Mouse (Mus musculus): ENCODE data around the gene Stag3. TPM values are rescaled to one million over a fixed set of nuclear protein-coding genes. Genes with fewer than 3 reads are reported as not detected.

The Stag3 gene
- total RNA-seq, 2 experiments from 2014 or later: 0.44 to 0.79 TPM

DNA sequence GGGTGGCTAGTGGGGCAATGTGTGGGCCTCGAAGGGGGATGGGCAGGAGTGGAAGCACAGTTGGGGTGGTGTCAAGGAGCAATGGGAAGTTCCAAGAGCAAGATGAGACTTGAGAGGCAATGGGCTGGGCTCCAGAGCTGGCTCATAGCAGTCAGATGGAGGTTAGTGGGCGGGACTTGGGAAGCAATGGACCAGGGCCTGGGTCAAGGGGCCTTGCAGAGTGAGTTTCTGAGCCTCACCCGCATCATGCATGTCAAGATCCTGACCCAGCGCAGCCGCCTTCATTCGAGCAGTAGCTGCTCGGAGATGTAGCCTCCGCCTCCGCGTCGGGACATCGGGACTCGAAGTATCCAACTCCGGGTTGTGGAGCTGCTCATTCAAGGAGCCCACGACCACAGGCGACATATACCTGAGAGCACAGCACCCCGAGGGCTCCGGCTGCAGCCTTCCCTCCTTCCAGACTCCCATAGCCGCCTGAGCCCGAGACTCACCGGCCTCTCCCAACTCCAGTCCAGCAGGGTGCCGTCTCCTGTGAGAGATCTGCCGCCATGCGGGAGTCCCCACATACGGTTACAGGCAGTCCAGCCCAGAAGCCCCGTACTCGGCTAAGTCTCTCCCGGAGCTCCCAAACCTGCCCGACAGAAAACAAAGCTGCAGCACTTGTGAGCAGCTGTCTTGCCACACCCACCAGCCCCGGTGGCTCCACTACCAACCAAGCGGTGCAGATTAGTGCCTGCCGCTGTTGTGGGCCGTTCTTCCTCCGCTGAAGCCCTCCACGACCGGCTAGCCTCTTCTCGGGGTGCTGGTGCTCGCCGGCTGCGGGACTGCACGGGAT, 4.6 kb upstream of the Stag3 start:
- no peak for DNase-seq (ENCODE audit: low spot score in 2 of 2)
- no peak overlapping the region for H3K27ac ChIP-seq
- no peak for TF ChIP-seq CTCF (conservative IDR thresholded peaks at IDR 0.05)
- H3K4me3 ChIP-seq: no peak overlapping the region; the same call in 1 of the 2 replicates

DNA sequence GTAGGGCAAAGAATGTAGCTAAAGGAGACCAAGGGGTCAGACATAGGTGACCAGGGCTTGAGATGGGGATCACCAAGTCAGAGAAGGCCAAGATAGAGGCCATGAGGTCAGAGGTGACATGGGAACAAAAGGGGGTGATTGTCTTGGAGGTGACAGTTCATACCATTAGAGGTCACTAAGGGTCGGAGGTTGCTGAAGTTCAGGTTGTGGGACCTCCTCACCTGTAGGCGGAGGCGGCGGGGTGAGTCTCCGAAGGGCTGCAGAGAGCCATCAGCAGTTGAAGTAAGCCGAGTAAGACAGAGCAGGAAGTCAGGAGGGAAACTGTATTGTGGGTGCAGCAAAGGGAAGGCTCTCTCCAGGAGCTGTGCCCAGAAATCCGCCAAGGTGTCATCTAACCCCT, 2.0 kb upstream of the Stag3 start:
- no peak for TF ChIP-seq CTCF (conservative IDR thresholded peaks at IDR 0.05)
- no peak overlapping the region for H3K27ac ChIP-seq
- no peak for DNase-seq (ENCODE audit: low spot score in 2 of 2)
- no peak overlapping the region for H3K4me3 ChIP-seq

DNA sequence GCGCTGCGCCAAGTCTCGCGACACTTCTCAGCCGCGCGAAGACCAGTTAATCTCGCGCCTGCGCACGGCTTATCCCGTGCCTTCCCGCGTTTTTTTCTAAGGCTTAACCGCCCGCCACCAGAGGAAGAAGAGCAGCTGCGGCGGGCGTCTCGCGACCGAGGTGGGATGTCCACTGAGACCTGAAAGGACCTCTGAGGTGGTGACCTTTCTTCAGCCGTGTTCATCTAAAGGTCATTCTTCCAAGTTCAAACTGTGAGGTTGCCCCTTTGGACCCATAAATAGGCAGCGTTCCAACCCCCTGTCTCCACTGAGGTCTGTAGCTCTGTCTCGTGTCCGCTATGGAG, 357 bp downstream of the Stag3 start:
- H3K27ac ChIP-seq: no peak overlapping the region
- H3K4me3 ChIP-seq: peak overlapping the region; percentile 54
- DNase-seq (ENCODE audit: low spot score in 2 of 2): no peak
- no peak for TF ChIP-seq CTCF (conservative IDR thresholded peaks at IDR 0.05)

DNA sequence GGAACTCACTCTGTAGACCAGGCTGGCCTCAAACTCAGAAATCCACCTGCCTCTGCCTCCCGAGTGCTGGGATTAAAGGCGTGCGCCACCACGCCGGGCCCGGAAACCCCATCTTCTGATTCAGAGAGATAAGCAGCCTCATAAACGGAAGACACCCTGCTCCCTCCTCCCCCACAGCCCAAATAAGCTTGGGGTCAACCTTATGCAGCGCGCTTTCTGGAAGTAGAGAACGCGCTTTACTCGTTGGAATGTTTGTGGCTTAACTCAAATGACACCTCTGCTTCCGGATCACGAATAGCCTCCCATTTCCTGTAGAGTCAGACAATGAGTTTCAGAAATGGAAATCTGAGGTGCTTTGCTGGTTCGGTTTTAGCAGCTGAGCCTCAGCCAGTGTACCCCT, 789 bp downstream of the Stag3 start:
- Histone ChIP-seq H3K27ac (no peak overlapping the region), H3K4me3 (no peak overlapping the region)
- TF ChIP-seq CTCF (conservative IDR thresholded peaks at IDR 0.05): no peak
- DNase-seq (ENCODE audit: low spot score in 2 of 2): no peak

DNA sequence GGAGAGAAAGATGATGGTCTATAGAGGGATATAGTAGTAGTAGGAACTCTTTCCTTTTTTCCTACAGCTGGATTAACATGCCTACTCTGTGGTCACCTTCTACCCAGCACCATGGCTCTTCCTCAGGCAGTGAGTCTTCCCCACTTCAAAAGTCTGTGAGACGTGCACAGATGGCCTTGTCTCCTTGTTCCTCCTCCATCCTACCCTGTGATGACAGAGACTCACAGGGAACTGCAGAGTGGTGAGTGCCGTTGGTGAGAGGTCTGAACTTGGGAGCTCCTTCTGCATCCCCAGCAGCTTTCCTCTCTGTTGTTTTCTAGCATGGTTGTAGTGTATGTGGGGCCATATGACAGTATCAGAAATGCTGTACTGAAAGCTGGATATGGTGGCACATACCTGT, 1.8 kb downstream of the Stag3 start:
- Histone ChIP-seq H3K4me3 (no peak overlapping the region), H3K27ac (no peak overlapping the region)
- TF ChIP-seq CTCF (conservative IDR thresholded peaks at IDR 0.05): no peak
- no peak for DNase-seq (ENCODE audit: low spot score in 2 of 2)

DNA sequence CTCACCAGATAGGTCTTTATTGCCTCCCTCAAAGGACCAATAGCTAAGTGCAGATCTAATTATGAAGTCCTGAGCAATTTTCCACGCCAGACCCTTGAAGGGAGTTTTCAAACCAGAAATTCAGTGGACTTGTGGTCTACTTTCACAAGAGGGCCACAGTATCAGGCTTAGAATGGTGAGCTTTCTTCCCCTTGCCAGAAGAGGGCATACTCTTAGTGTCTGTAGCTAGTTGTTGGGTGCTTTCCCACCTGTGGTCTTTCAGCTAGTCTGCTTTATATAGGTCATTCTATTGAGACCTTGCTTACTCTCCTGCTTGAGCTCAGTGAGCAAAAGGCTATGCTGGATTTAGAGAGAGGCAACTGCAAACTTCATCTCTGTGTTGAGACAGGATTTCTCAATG, 3.5 kb downstream of the Stag3 start:
- Histone ChIP-seq H3K27ac (no peak overlapping the region), H3K4me3 (no peak overlapping the region)
- peak; percentile 56 for TF ChIP-seq CTCF (conservative IDR thresholded peaks at IDR 0.05)
- DNase-seq (ENCODE audit: low spot score in 2 of 2): no peak

DNA sequence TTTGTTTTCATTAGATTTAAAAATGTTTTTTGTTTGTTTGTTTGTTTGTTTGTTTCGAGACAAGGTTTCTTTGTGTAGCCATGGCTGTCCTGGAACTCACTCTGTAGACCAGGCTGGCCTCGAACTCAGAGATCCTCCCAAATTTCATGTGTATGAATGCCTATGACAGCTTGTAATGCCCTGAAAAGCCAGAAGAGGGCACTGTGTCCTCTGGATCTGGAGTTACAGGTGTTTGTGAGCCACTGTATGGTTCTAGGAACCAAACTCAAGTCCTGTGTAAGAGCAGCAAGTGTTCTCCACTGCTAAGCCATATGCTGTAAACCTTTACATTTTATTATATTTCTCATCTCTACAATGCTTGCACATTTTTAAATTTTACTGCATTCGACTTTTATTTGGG, 7.8 kb downstream of the Stag3 start:
- peak; percentile 40 for TF ChIP-seq CTCF (conservative IDR thresholded peaks at IDR 0.05)
- no peak overlapping the region for H3K27ac ChIP-seq
- DNase-seq (ENCODE audit: low spot score in 2 of 2): no peak
- H3K4me3 ChIP-seq: no peak overlapping the region

DNA sequence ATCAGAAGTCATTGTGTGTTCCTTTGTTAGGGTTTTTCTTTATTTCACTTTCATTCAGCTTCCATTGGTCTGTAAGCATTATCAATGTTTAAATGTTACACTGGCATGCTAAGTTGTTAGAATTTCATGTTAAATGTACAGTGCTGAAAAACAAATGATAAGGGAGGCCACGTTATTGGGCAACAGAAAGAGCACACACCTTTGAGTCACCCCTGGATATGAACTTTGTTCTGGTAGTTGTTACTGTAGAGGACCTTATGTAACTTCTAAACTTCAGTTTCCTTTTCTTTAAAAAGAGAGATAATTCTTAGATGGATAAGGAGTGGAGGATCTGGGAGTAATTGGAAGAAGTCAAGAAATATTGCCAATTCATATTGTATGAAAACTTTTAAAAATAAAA, 11.6 kb downstream of the Stag3 start:
- H3K4me3 ChIP-seq: no peak overlapping the region
- no peak for DNase-seq (ENCODE audit: low spot score in 2 of 2)
- TF ChIP-seq CTCF (conservative IDR thresholded peaks at IDR 0.05): no peak

DNA sequence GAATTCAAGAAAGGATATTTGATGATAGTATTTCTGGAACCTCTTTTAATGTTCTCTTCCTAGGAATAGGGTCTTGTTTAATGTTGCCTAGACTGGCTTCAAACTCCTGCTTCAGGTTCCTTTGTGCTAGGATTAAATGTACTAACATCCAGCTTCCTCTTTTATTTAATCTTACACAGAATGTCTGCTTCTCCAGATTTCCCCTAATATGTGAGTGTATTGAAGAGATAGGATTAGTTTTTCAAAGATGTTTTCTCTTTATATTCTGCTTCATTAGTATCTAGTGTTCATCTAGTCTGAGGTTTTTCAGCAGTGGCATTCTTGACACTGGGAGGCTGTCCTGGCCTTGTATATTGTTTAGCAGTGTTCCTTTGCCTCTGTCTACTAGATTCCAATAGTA, 14.1 kb downstream of the Stag3 start:
- H3K4me3 ChIP-seq: no peak overlapping the region
- DNase-seq (ENCODE audit: low spot score in 2 of 2): no peak
- no peak for TF ChIP-seq CTCF (conservative IDR thresholded peaks at IDR 0.05)
- H3K27ac ChIP-seq: no peak overlapping the region

More for the DNA sequence above, 11.6 kb downstream of the Stag3 start:
- no peak overlapping the region for H3K27ac ChIP-seq

DNA sequence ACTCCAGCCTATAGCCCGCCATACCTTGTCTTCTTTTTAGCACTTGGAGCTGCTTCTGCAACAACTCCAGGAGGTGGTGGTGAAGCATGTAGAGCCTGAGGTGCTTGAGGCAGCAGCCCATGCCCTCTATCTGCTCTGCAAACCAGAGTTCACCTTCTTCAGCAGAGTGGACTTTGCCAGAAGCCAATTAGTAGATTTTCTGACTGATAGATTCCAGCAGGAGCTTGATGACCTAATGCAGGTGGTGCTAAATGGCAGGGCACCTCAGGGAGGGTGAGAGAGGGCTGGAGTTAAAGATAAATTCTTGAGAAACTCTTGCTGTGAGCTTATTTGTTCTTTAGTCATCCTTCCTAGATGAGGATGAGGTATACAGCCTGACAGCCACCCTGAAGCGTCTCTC, 19.6 kb downstream of the Stag3 start:
- H3K27ac ChIP-seq: no peak overlapping the region
- no peak for TF ChIP-seq CTCF (conservative IDR thresholded peaks at IDR 0.05)
- no peak for DNase-seq (ENCODE audit: low spot score in 2 of 2)
- no peak overlapping the region for H3K4me3 ChIP-seq

DNA sequence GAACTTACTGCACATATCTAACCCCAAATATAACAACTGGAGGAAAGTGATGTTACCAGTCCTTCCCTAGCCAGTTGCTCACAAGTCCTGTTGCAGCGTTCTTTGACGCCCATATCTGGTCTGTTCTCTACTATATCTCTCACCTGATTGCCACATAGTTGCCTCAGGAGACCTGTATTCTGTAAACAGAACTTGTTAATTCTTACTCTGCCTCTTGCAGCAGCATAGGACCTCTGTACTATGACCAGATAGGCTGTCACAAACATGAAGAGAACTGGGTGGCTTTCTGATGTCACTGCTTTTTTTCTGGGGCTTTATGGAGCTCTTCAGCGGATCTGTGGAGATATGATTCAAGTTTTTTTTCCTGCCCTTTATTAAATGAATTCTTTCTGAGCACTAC, 32.8 kb downstream of the Stag3 start:
- Histone ChIP-seq H3K27ac (no peak overlapping the region), H3K4me3 (no peak overlapping the region)
- TF ChIP-seq CTCF (conservative IDR thresholded peaks at IDR 0.05): no peak
- no peak for DNase-seq (ENCODE audit: low spot score in 2 of 2)

DNA sequence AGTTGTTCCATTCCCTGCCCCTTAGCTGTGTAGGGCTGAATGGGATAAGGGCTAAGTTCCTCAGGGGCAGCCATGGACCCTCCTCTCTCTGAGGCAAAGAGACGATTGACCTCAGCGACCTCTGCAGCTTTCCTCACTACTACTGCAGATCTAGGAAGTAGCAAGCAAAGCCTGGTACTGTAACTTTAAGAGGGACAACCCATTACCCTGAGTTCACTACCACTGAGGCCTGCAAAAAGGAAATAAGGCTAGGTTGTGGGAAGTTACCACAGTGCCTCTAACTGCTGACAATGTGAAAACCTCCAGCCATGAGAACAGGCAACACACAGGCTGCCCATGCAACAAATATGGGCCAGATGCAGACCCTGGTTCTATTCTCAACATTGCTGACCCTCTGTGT, 61.6 kb downstream of the Stag3 start, which contains the start of gene Pvrig:
Pvrig (plus strand) TSS at position 301 of the 400 bp plus-strand sequence.
- no peak for TF ChIP-seq CTCF (conservative IDR thresholded peaks at IDR 0.05)
- Histone ChIP-seq H3K4me3 (no peak within 1 kb of the TSS), H3K27ac (no peak within 1 kb of the TSS)
- DNase-seq (ENCODE audit: low spot score in 2 of 2): no peak

DNA sequence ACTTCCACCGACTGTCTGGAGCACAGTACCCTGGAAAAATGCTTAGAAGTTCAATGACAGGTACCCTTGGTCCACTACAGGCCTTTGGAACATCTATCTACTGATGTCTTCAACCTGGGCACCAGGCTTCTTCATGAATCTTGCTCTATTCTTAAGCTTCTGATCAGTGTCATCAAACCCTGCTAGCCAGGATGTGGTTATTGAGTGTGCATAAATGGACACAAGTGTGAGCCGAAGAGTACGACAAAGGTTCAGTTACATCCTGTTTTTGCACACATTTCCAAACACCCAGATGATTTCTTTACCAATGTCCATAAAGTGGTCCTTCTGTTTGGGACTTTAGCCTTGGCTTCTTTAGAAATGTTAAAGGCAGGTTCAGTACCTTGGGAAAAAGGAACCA, 63.2 kb downstream of the Stag3 start:
- TF ChIP-seq CTCF (conservative IDR thresholded peaks at IDR 0.05): no peak
- no peak for DNase-seq (ENCODE audit: low spot score in 2 of 2)
- H3K4me3 ChIP-seq: no peak overlapping the region
- no peak overlapping the region for H3K27ac ChIP-seq

Other genes with a start within 250 kb of the Stag3 start
- not detected for gene Smok3c, start 227.0 kb upstream of the Stag3 start, total RNA-seq (2021)
- 10 to 100 TPM; 39.7 to 42.3 TPM for gene Zkscan1, start 195.2 kb upstream of the Stag3 start, total RNA-seq (2021)
- 10 to 100 TPM; 13.7 to 16.2 TPM for gene Zscan21, start 163.3 kb upstream of the Stag3 start, total RNA-seq (2021)
- gene Zfp113, start 124.5 kb upstream of the Stag3 start, total RNA-seq (2021): 10 to 100 TPM; 13.4 to 14.6 TPM
- 100 to 1,000 TPM; 141 to 145 TPM for gene Cops6, start 119.2 kb upstream of the Stag3 start, total RNA-seq (2021)
- gene Ap4m1, start 108.2 kb upstream of the Stag3 start, total RNA-seq (2021): 10 to 100 TPM; 25.6 to 26.2 TPM
- gene Mcm7, start 107.8 kb upstream of the Stag3 start, total RNA-seq (2021): 10 to 100 TPM; 18.6 to 18.8 TPM
- gene Taf6, start 92.8 kb upstream of the Stag3 start, total RNA-seq (2021): 10 to 100 TPM; 42.0 to 42.2 TPM
- 10 to 100 TPM; 13.4 to 16.5 TPM for gene Cnpy4, start 92.8 kb upstream of the Stag3 start, total RNA-seq (2021)
- 1 to 10 TPM; 8.2 to 8.4 TPM for gene Mblac1, start 85.9 kb upstream of the Stag3 start, total RNA-seq (2021)
- gene Nxpe5, start 54.3 kb upstream of the Stag3 start, total RNA-seq (2021): not detected
- gene Lamtor4, start 24.8 kb upstream of the Stag3 start, total RNA-seq (2021): 10 to 100 TPM; 60.0 to 60.9 TPM
- 10 to 100 TPM; 68.1 to 77.0 TPM for gene BC037034, start 16.2 kb upstream of the Stag3 start, total RNA-seq (2021)
- gene Gal3st4, start 7.4 kb upstream of the Stag3 start, total RNA-seq (2021): 1 to 10 TPM; 3.2 to 3.7 TPM
- under 1 TPM in 1 of 2 experiments, not detected in 1; 0.12 TPM for gene Gm43720, start 282 bp upstream of the Stag3 start, total RNA-seq (2021)
- 1 to 10 TPM; 2.4 to 2.5 TPM for gene Gpc2, start 235 bp upstream of the Stag3 start, total RNA-seq (2021)
- not detected for gene Pvrig, start 61.7 kb downstream of the Stag3 start, total RNA-seq (2021)
- gene Zfp157, start 161.2 kb downstream of the Stag3 start, total RNA-seq (2021): 10 to 100 TPM; 22.6 to 26.7 TPM

Measured in layer of hippocampus, adult 2 months (tissue).